Mouse (Mus musculus) midbrain, postnatal 0 days (tissue): Measurements from ENCODE around the gene Clpsl2. TPM values are rescaled to one million over a fixed set of nuclear protein-coding genes. Genes with fewer than 3 reads are reported as not detected.

Experiments used
- ATAC-seq: fragments of 200-750 bp; cut with Nextera tagmentation; 2 replicates; pipeline ENCODE4 v1.8.0; 2017; ENCODE audit warnings: moderate number of reproducible peaks, mild to moderate bottlenecking, moderate TSS enrichment, moderate library complexity; ENCODE audit not compliant: low FRiP score
- DNase-seq: peaks from one replicate; pipeline ENCODE4 v3.0.0-alpha.2; 2015; ENCODE audit warnings: low spot score
- H3K27ac ChIP-seq: fragments of 300-500 bp; sonication (generic); 2 replicates; pipeline ENCODE4 v1.5.1; 2014; ENCODE audit warnings: low read depth, mild to moderate bottlenecking, low read length, mixed read lengths
- H3K27me3 ChIP-seq: fragments of 300-500 bp; sonication (generic); 2 replicates; pipeline ENCODE4 v1.6.1; 2014; ENCODE audit warnings: low read length, control low read depth, mixed read lengths; ENCODE audit not compliant: insufficient read depth
- H3K36me3 ChIP-seq: fragments of 300-500 bp; sonication (generic); 2 replicates; pipeline ENCODE4 v1.6.1; 2014; ENCODE audit warnings: low read length, control low read depth, mixed read lengths; ENCODE audit not compliant: insufficient read depth
- H3K4me1 ChIP-seq: fragments of 300-500 bp; sonication (generic); 2 replicates; pipeline ENCODE4 v1.6.1; 2014; ENCODE audit warnings: mild to moderate bottlenecking, control low read depth, antibody characterized with exemption, low read length, mixed read lengths; ENCODE audit not compliant: insufficient read depth
- H3K4me2 ChIP-seq: fragments of 300-500 bp; sonication (generic); 2 replicates; pipeline ENCODE4 v1.6.1; 2014; ENCODE audit warnings: low read depth, mild to moderate bottlenecking, low read length, mixed read lengths; ENCODE audit not compliant: poor library complexity, severe bottlenecking
- H3K4me3 ChIP-seq: fragments of 300-500 bp; sonication (generic); 2 replicates; pipeline ENCODE4 v1.5.1; 2014; ENCODE audit warnings: low read depth, mild to moderate bottlenecking, low read length, moderate library complexity
- H3K9ac ChIP-seq: fragments of 300-500 bp; sonication (generic); replicated peaks from 2 replicates; pipeline ENCODE4 v1.6.1; 2014; ENCODE audit warnings: mild to moderate bottlenecking, low read length, moderate library complexity, mixed read lengths; ENCODE audit not compliant: poor library complexity, severe bottlenecking
- H3K9me3 ChIP-seq: fragments of 300-500 bp; sonication (generic); 2 replicates; pipeline ENCODE4 v1.6.1; 2016; ENCODE audit warnings: low read length, control low read depth
- CTCF ChIP-seq: IDR thresholded peaks from 2 replicates; pipeline ENCODE4 v1.5.1; 2016; ENCODE audit warnings: antibody characterized with exemption, mild to moderate bottlenecking
- WGBS: fragments of 180-500 bp; shearing (Covaris S2); extraction: QIAGEN DNeasy Blood & Tissue Kit; methylation state at CpG from one replicate; pipeline ENCODE4 v1.1.7; 2014; 5-methylcytosine and 5-hydroxymethylcytosine counted together
- polyA plus RNA-seq: library from polyadenylated mRNA; unstranded; fragments of >200 nt; fragmentation: Nextera tagmentation; extraction: Ambion mirVana; gene quantifications from 2 replicates; pipeline ENCODE4 v1.2.1, GENCODE M21; 2015
- total RNA-seq: library from RNA; depleted of rRNA; stranded (reverse); fragments of >200 nt; gene quantifications from 2 replicates; pipeline ENCODE4 v1.2.3, GENCODE M21; 2014

The Clpsl2 gene
- total and polyA plus RNA-seq, 2 experiments from 2014 or later = not detected

DNA sequence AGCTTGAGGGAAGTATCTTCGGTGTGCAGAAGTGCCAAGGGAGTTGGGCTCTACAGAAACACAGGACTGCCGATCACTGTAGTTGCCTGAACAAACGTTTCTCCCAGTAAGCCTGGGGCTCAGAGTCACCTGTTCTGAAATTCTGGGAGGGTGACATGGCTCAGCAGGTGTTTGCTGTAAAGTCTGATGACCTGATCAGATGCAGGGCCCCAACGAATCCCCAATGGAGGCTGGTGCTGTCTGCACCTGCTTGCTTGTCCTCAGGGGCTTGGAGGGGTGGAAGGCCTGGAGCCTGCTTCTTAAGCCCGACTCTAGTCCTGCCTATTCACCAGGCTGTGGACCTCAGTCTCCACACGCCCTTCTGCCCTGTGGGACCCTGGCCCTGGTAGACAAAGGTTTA lies 8.6 kb downstream of the Clpsl2 start:
- Histone ChIP-seq H3K27ac (no peak overlapping the region), H3K36me3 (no peaks in the 10 kb centered on the region), H3K27me3 (no peaks in the 10 kb centered on the region), H3K9ac (no peak overlapping the region), H3K4me3 (no peak overlapping the region), H3K9me3 (no peaks in the 10 kb centered on the region), H3K4me2 (no peak overlapping the region), H3K4me1 (no peaks in the 10 kb centered on the region)
- no peak for ATAC-seq
- WGBS = 77% methylated on average over 6 of the region's 6 CpGs
- TF ChIP-seq CTCF = no peak
- no peak for DNase-seq

DNA sequence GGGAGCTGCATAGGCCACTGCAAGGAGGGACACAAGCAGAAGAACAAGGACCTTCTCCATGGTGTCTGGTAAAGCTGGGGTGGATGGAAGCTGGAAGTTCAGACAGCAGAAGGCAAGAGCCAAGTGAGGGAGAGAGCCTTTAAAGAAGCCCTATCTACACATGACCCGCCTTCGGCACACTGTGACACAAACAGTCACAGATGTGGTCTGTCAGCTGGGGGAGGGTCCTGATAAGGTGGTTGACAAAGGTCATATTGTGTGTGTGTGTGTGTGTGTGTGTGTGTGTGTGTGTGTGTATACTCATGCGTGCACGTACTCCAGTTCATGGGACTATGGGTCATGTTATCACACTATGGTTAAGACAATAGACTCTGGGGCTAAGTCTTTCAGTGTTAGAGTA lies 11.4 kb downstream of the Clpsl2 start, which contains the start of gene Clps:
Clps (minus strand) TSS at position 169 of the 400 bp plus-strand sequence.
- DNase-seq (no peak), ATAC-seq (no peak)
- Histone ChIP-seq H3K4me2 (no peak within 1 kb of the TSS), H3K27me3 (no peaks in the 10 kb centered on the region), H3K4me1 (no peaks in the 10 kb centered on the region), H3K9ac (no peak within 1 kb of the TSS), H3K4me3 (no peak within 1 kb of the TSS), H3K27ac (no peak within 1 kb of the TSS), H3K36me3 (no peaks in the 10 kb centered on the region), H3K9me3 (no peaks in the 10 kb centered on the region)
- WGBS = 92% methylated on average over 4 of the region's 4 CpGs
- TF ChIP-seq CTCF = no peak

DNA sequence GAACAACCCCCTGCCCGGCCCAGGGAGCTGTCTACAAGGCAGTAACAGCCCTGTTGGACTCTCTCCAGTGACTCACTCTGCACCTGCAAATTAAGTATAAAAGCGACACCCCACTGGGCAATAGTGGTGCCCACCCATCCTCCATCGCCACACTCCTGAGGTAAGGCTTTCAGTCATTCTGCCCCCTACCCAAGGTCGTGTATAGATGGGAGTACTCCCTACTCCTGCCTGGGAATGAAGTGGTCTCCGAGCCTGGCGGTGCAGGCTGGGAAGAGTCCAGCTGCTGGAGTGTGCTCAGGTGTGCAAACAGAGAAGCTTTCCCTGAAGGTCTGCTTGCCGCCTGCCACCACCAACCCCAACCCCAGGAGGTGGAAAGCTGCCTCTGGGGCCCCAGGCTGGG lies 12.4 kb downstream of the Clpsl2 start:
- TF ChIP-seq CTCF = no peak
- 61% methylated on average over 7 of the region's 7 CpGs for WGBS
- no peak overlapping the region for H3K4me3 ChIP-seq

DNA sequence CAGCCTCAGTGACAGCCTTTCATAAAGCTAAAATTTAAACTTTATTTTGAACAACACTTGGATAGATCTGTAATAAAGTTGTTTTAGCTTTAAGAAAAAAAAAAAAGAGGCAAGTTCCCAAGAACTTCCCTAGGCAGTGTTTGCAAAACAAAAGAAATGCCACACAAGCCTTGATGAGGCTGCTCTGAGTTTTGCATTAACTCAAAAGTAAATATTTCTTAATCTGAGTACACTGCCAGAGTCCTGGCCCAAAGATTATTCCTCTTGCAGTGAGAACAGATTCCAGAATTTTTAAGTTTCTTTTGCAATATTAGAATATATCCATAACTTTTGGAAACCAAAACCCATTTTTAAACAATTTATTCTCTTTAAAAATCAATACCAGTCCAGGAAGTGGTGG lies 16.0 kb downstream of the Clpsl2 start:
- Histone ChIP-seq H3K9me3 (no peaks in the 10 kb centered on the region), H3K27me3 (no peaks in the 10 kb centered on the region), H3K4me2 (no peak overlapping the region), H3K36me3 (no peaks in the 10 kb centered on the region), H3K4me3 (no peak overlapping the region), H3K27ac (no peak overlapping the region), H3K9ac (no peak overlapping the region), H3K4me1 (no peaks in the 10 kb centered on the region)
- DNase-seq (no peak), ATAC-seq (no peak)
- no peak for TF ChIP-seq CTCF

More for the DNA sequence above, 12.4 kb downstream of the Clpsl2 start:
- DNase-seq (no peak), ATAC-seq (no peak)
- H3K4me2 ChIP-seq = no peak overlapping the region
- no peak overlapping the region for H3K9ac ChIP-seq
- H3K9me3 ChIP-seq = no peaks in the 10 kb centered on the region
- no peaks in the 10 kb centered on the region for H3K36me3 ChIP-seq
- no peaks in the 10 kb centered on the region for H3K27me3 ChIP-seq
- H3K4me1 ChIP-seq = no peaks in the 10 kb centered on the region
- no peak overlapping the region for H3K27ac ChIP-seq

DNA sequence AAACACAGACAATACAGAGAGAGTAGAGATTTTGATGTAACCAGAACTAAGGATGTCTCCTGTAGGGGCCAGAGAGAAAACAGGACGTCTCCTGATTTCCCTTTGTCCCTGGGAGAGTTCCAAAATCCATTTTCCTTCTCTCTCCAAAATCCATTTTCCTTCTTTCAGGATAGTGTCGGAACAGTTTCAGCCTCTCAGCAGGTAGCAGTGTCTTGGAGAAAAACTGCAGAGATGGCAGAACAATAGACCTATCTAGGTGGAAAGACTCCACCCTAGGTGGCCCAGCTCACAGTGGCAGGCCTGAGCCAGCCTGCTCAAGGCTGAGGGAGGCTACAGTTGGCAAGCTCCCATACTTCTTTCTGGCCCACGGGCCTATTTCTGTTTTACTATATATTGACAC lies 18.3 kb downstream of the Clpsl2 start:
- H3K36me3 ChIP-seq = no peaks in the 10 kb centered on the region
- WGBS = 17% methylated on average over 3 of the region's 3 CpGs
- no peaks in the 10 kb centered on the region for H3K4me1 ChIP-seq
- H3K9me3 ChIP-seq = no peaks in the 10 kb centered on the region
- no peak for TF ChIP-seq CTCF
- H3K9ac ChIP-seq = no peak overlapping the region
- H3K4me2 ChIP-seq = no peak overlapping the region
- ATAC-seq = no peak
- no peaks in the 10 kb centered on the region for H3K27me3 ChIP-seq
- H3K27ac ChIP-seq = no peak overlapping the region
- H3K4me3 ChIP-seq = no peak overlapping the region
- no peak for DNase-seq

DNA sequence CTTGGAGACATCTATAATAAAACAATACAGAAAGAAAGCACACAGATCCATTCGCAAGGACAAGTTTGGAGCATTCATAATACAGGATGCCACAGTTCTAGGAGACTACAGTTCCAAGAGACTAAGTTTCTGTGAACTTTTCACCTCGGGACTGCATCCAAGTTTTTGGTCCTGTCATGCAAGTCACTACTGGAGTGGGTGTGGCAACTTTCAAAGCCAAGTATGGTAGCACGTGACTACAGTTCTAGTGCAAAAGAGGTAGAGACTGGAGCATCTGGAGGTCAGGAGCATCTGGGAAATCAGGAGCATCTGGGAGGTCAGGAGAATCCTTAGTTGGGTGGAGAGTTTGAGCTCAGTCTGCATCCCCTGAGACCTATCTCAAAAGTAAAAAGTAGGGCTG lies 22.7 kb downstream of the Clpsl2 start:
- no peaks in the 10 kb centered on the region for H3K27me3 ChIP-seq
- ATAC-seq (no peak), DNase-seq (no peak)
- H3K27ac ChIP-seq = no peak overlapping the region
- no peaks in the 10 kb centered on the region for H3K36me3 ChIP-seq
- H3K4me3 ChIP-seq = no peak overlapping the region
- WGBS = 89% methylated on average over 3 of the region's 3 CpGs
- no peak for TF ChIP-seq CTCF
- H3K4me1 ChIP-seq = peaks cover 8% of the 10 kb centered on the region; the same call in 1 of the 2 replicates
- no peaks in the 10 kb centered on the region for H3K9me3 ChIP-seq
- H3K9ac ChIP-seq = no peak overlapping the region
- no peak overlapping the region for H3K4me2 ChIP-seq
